In the genomic region with DNA sequence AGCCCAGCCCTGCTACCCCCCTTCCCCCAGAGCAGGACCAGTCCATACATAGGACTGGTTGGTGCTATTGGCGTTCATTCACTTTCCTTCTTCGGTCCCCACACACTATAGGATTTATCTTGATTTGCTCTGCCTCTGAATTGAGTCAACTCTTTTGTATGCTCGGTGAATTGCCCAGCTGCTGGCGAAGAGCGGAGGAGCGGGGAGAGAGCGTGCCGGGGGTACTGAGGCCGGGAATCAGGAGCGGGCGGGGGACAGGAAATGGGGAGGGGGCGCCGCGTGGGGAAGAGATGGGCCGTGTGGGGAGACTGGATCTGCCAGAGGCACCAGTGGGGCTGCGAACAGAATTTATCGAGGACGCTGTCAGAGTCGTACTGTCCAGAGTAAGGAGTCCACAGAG, we compare ENCODE assay signal across 8 mouse cellular contexts. TPM values are rescaled to one million over a fixed set of nuclear protein-coding genes. Genes with fewer than 3 reads are reported as not detected.
DNase-seq lines count a peak whose midpoint lies in the region; ATAC-seq and TF ChIP-seq lines count a peak whose summit lies in the region.
"Had no signal": no experiment of that assay in that cellular context is flagged by ENCODE, and none has a peak within 500 bp of the region (broad histone marks: within the 10 kb centered on the region; RNA-seq: fewer than 3 reads in every experiment).

No protein-coding gene starts in this region.

- WGBS in liver, embryonic 13.5 days (ENCODE audit: insufficient replicate concordance): 5% methylated on average over 19 of the region's 19 CpGs
- 2% methylated on average over 18 of the region's 19 CpGs for WGBS in forebrain, embryonic 13.5 days
- WGBS in intestine, postnatal 0 days: 9% methylated on average over 19 of the region's 19 CpGs
- WGBS in neural tube, embryonic 15.5 days: 1% methylated on average over 18 of the region's 19 CpGs

- H3K4me3 ChIP-seq in liver, embryonic 13.5 days (replicated peaks): no peak overlapping the region
- H3K4me3 ChIP-seq in forebrain, embryonic 13.5 days: peak overlapping the region; percentile 51
- no peak overlapping the region for H3K4me3 ChIP-seq in intestine, postnatal 0 days (ENCODE audit: low read depth, low read length)
- H3K4me3 ChIP-seq in neural tube, embryonic 15.5 days (replicated peaks): peak overlapping the region; percentile 52

- H3K36me3 ChIP-seq in liver, embryonic 13.5 days: no peaks in the 10 kb centered on the region
- no peaks in the 10 kb centered on the region for H3K36me3 ChIP-seq in forebrain, embryonic 13.5 days (ENCODE audit: poor library complexity, severe bottlenecking)
- no peaks in the 10 kb centered on the region for H3K36me3 ChIP-seq in intestine, postnatal 0 days (ENCODE audit: control insufficient read depth, insufficient read depth)
- no peaks in the 10 kb centered on the region for H3K36me3 ChIP-seq in neural tube, embryonic 15.5 days

- no peaks in the 10 kb centered on the region for H3K9me3 ChIP-seq in liver, embryonic 13.5 days (replicated peaks)
- no peaks in the 10 kb centered on the region for H3K9me3 ChIP-seq in forebrain, embryonic 13.5 days (replicated peaks)
- H3K9me3 ChIP-seq in intestine, postnatal 0 days (ENCODE audit: control insufficient read depth): no peaks in the 10 kb centered on the region
- H3K9me3 ChIP-seq in neural tube, embryonic 15.5 days (replicated peaks): no peaks in the 10 kb centered on the region

- no peak for ATAC-seq in liver, embryonic 13.5 days (ENCODE audit: low read depth)
- peak; percentile 23; the same call in 1 of the 2 replicates for ATAC-seq in forebrain, embryonic 13.5 days
- no peak for ATAC-seq in intestine, postnatal 0 days
- ATAC-seq in neural tube, embryonic 15.5 days (ENCODE audit: low FRiP score): no peak

- TF ChIP-seq CTCF in intestine, postnatal 0 days (IDR thresholded peaks at IDR 0.05; ENCODE audit: low read depth): no peak

- no peak overlapping the region for H3K9ac ChIP-seq in liver, embryonic 13.5 days
- peak overlapping the region; percentile 22; the same call in 1 of the 2 replicates for H3K9ac ChIP-seq in forebrain, embryonic 13.5 days
- H3K9ac ChIP-seq in intestine, postnatal 0 days (ENCODE audit: low read depth, low read length): no peak overlapping the region
- H3K9ac ChIP-seq in neural tube, embryonic 15.5 days (replicated peaks): peak overlapping the region; percentile 53

- DNase-seq in liver, embryonic 13.5 days: no peak
- DNase-seq in liver (no peak), MN1 (ENCODE audit: low spot score) (no peak)
- DNase-seq in layer of hippocampus, postnatal 14 days (ENCODE audit: low spot score in 2 of 2): no peak

- H3K27me3 ChIP-seq in liver, embryonic 13.5 days: peaks cover 100% of the 10 kb centered on the region
- H3K27me3 ChIP-seq in forebrain, embryonic 13.5 days: peaks cover 95% of the 10 kb centered on the region
- peaks cover 93% of the 10 kb centered on the region for H3K27me3 ChIP-seq in intestine, postnatal 0 days (replicated peaks; ENCODE audit: control insufficient read depth, insufficient read depth, low read length)
- H3K27me3 ChIP-seq in neural tube, embryonic 15.5 days (replicated peaks): peaks cover 53% of the 10 kb centered on the region

- 0 out of 2 replicates have a peak overlapping the region, but pooled peaks have one; percentile 60 for H3K4me2 ChIP-seq in liver, embryonic 13.5 days
- H3K4me2 ChIP-seq in forebrain, embryonic 13.5 days: peak overlapping the region; percentile 98
- H3K4me2 ChIP-seq in intestine, postnatal 0 days (replicated peaks; ENCODE audit: low read depth): peak overlapping the region; percentile 83; the same call in 1 of the 2 replicates
- H3K4me2 ChIP-seq in neural tube, embryonic 15.5 days: peak overlapping the region; percentile 98

- peaks cover 24% of the 10 kb centered on the region for H3K4me1 ChIP-seq in liver, embryonic 13.5 days (replicated peaks)
- H3K4me1 ChIP-seq in forebrain, embryonic 13.5 days: peaks cover 62% of the 10 kb centered on the region
- H3K4me1 ChIP-seq in intestine, postnatal 0 days (replicated peaks; ENCODE audit: control insufficient read depth, insufficient read depth, low read length): 0 out of 2 replicates have a peak, but pooled peaks cover 5% of the 10 kb centered on the region
- H3K4me1 ChIP-seq in neural tube, embryonic 15.5 days: peaks cover 74% of the 10 kb centered on the region

- H3K27ac ChIP-seq in liver, embryonic 13.5 days: no peak overlapping the region
- peak overlapping the region; percentile 48; the same call in 1 of the 2 replicates for H3K27ac ChIP-seq in forebrain, embryonic 13.5 days
- H3K27ac ChIP-seq in intestine, postnatal 0 days (ENCODE audit: low read depth, low read length): no peak overlapping the region
- peak overlapping the region; percentile 77 for H3K27ac ChIP-seq in neural tube, embryonic 15.5 days (replicated peaks)

RNA-seq across cellular contexts. Expression of gene Elfn1, which starts 3.8 kb away (rescaled TPM):
- 0.03 and 0.06 TPM in 2 replicates for polyA plus RNA-seq in liver, embryonic 13.5 days (2015; fragmentation: Nextera tagmentation; extraction: Ambion mirVana)
- polyA plus RNA-seq in forebrain, embryonic 13.5 days (2015; fragmentation: Nextera tagmentation; extraction: Ambion mirVana): 0.44 and 1.1 TPM in 2 replicates
- 0.08 and 0.12 TPM in 2 replicates for polyA plus RNA-seq in intestine, postnatal 0 days (2015; fragmentation: Nextera tagmentation; extraction: Ambion mirVana)
- 5.7 TPM in 2 replicates for polyA plus RNA-seq in neural tube, embryonic 15.5 days (2015; fragmentation: Nextera tagmentation; extraction: Ambion mirVana)
- 10 to 100 TPM; 29.9 to 33.8 TPM for total RNA-seq in layer of hippocampus, postnatal 14 days (2021)
- total RNA-seq: MEL had no signal

Comparison
In these comparisons a context has a peak if more than half of its experiments do, and no peak if none do; other contexts are left out.
1. H3K27ac ChIP-seq: peak in forebrain, embryonic 13.5 days (single experiment) and neural tube, embryonic 15.5 days (single experiment); none in liver, embryonic 13.5 days (single experiment) and intestine, postnatal 0 days (single experiment).
2. H3K4me3 ChIP-seq: peak in forebrain, embryonic 13.5 days (single experiment) and neural tube, embryonic 15.5 days (single experiment); none in liver, embryonic 13.5 days (single experiment) and intestine, postnatal 0 days (single experiment).
3. H3K9ac ChIP-seq: peak in forebrain, embryonic 13.5 days (single experiment) and neural tube, embryonic 15.5 days (single experiment); none in liver, embryonic 13.5 days (single experiment) and intestine, postnatal 0 days (single experiment).
4. Peak in every context shown above with its lines, with median percentiles within 50 percentile points of each other: H3K4me2 ChIP-seq.